Mouse (Mus musculus): ENCODE measurements at regions not wholly inside any gene's neighbourhood (a gene's known extent, or its start where the extent isn't known, plus 50 kb on each side); places are given as distances from the start of the nearest gene placed in this dataset.
A peak's percentile ranks its signal among the peaks of the same experiment; 100 is the strongest.

DNA sequence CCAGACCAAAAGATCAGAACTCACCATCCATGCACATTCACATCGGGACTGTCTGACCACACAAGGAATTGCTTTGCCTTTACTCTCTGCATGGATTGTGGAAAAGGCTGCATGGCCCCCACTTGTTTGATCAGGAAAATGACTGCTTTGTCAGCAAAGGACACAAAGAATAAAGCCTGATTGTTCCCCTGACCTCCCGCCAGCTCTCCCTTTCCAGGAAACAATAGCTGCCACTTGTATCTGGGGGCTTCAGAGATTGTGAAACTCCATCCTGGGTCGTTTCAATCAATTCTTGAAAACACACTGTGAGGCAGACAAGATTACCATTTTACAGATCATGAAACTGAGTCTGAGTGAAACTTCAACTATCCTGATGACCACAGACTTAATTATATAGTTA is 70.7 kb downstream of the Zic3 start:
- peak; percentile 2 for DNase-seq (ENCODE audit: low spot score)

DNA sequence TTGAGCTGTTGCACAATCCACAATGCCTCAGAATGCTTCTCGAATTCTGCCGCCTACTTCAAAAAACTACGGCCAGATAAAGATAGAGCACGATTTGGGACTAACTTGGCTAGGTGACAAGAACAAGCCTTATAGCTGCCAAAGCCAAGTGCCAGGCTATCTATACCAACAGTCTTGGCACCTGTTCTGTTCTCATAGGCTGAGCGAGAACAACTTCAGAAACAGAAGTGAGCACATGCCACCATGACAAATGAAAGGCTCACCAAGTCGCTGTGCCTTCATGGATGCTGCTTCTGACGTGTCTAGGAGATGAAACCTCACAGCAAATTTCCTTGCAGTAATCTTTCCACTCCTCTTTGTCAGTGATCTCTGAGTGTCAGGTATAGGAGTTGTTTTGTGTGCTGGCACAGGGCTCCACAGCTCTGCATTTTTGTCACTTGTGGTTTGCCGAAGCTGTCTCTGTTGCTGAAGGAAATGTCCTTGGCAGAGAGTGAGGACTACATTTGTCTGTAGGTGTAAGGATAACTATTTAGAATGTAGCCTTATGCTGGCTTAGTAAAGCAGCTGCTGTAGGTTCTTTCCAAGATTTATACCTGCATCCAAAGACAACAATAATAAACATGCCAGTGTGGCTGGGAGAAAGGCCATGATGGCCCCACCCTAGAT is 95.4 kb downstream of the Zic3 start:
- DNase-seq (ENCODE audit: low spot score) = no peak

DNA sequence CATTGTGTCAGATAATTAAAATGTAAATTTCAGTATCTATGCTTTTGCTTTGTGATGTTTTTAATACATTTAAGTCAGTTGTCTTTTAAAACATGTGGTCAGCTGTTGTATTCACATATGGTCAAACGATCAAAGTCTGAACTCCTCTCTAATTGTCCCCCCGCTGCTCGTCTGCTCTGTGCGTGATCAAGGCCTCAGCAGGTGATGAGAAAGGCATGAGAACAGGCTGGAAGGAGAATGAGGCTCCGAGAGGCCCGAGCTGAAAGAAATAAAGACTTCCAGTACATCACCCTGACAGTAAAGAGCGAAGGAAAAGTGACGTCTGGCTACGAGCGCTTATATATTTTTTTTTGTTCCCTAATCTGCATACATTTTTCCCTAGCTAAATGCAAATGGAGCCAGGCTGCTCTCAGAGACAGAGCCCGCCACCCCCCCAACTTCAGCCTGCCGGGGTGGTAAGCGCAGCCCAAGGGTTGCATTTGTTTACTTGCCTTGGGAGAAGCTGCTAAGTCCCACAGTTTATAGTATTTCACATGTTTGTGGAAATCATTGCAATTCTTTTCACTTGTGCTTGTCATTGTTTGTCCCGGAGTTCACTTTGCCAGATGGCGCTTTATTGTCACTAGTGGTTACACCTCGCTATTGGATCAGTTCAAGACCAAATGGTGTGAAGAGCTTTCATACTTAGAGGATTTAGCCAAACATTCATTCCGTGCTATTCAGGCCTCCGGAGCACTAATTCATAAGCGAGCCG is 133.0 kb downstream of the Zic3 start:
- peak; percentile 2 for DNase-seq (ENCODE audit: low spot score)

DNA sequence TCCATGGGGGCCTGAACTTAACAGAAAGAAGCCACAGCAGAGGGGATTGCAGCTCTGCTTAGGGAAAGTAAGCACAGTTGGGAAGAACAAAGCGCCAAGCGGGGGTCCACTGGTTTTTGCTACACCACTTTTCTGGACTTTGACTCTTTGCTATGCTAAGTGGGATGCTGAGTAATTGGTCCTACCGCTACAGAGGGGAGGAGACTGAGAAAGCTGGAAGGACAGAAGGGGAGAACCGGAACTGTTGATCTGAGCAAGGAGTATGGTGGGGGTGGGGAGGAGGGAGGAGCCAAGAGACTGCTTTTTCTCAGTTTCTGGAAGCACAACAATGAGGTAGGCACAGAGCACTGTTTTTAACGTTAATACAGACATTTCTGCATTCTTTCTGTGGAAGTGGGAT is 134.9 kb downstream of the Zic3 start:
- no peak for DNase-seq (ENCODE audit: low spot score)

DNA sequence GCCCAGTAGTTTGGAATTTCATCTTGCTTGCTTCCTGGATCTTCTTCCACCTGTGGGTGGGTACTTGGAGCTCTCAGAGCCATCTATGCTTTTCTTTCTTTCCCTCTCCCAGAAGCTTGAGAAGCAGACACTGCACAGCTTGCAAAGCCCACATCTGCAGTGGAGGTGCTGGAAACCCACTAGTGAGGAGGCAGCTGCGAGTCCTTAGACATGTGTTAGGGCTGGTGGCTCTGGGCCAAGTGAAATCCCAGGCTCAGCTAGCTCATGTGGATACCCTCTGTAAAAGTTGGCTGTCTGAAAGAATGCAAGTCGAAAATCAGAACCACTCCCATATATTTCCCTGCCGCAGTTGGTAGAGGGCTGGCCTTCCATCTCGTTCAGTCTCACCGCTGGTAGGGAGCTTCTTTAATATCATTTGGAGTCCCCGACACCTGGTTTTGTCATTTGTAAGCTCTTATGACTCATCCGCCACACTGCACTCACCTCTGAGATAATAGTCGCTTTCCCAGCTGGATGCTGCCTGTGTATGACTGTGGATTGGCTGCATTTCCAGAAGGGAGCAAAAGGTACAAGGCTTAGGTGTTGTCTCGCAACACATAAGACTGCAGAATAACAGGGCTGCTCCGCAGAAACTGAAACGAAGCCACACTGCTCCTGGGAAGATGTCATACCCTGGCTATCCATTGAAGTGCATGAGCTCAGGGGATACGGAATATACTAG is 143.8 kb downstream of the Zic3 start:
- DNase-seq (ENCODE audit: low spot score) = no peak

DNA sequence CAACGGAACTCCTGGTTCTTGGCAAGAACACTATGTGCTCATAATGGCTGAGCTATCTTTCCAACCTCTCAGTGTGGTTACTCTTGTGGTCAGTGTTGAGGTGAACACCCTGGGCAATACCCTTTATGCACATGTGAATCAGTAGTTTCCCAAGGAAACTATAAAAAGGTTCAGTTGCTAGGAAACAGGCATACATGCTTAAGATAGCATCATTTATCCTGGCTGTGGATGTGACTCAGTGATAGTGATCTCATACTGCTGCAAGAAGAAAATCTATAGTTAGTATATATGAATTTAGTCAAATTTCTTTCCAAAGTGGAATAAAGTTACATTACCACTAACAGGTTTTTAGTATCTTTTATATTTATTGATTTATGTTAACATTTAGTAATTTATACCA is 151.8 kb downstream of the Zic3 start:
- DNase-seq (ENCODE audit: low spot score) = no peak
